Mouse (Mus musculus): ENCODE measurements around the gene Nhsl1. TPM values are rescaled to one million over a fixed set of nuclear protein-coding genes. Genes with fewer than 3 reads are reported as not detected.

The Nhsl1 gene
- polyA plus RNA-seq (2014; fragmentation: Illumina TruSeq; extraction: RNeasy Lipid Tissue Mini Kit (QIAGEN cat#74804); ENCODE audit: low read depth, low replicate concordance) = 1.4 TPM

DNA sequence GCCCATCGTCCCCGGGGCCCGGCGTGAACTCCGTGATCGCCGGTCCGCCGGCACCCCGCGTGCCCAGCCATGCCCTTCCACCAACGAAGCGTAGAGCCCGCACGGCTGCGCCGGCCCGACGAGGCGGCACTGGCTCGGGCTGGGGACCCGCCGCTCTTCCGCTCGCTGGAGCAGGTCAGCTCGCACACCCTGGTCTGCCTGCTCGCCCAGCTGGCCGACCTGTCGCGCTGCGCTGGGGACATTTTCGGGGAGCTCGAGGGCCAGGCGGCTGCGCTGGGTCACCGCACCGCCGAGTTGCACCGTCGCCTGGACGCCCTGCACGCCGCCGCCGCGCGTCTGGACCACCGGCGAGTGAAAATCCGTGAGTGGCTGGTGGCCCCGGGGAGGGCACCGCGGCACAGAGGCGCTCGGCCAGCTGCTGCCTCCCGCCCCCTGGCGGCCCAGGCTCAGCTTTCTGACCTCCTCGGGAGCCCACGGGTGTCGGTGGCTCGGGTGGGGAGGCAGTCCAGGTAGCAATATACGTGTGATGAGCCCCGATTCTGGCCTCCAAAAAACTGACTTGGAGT, at the start of gene Nhsl1:
Gene Nhsl1, plus strand, starts transcription at position 70 of the 566 bp plus-strand sequence.

GRCm38 (mm10) chr10:18545813-18546235, 227.0 kb downstream of the Nhsl1 start, which contains the start of gene Hebp2:
Gene Hebp2 (minus strand): TSS chr10:18546076.

Other genes starting within 250 kb of the Nhsl1 start
- gene Ect2l, start 108.1 kb upstream of the Nhsl1 start, polyA plus RNA-seq (2014; fragmentation: Illumina TruSeq; extraction: RNeasy Lipid Tissue Mini Kit (QIAGEN cat#74804); ENCODE audit: low read depth, low replicate concordance) = not detected
- 8.5 TPM for gene Ccdc28a, start 84.0 kb upstream of the Nhsl1 start, polyA plus RNA-seq (2014; fragmentation: Illumina TruSeq; extraction: RNeasy Lipid Tissue Mini Kit (QIAGEN cat#74804); ENCODE audit: low read depth, low replicate concordance)
- 2.9 TPM for gene Hebp2, start 227.1 kb downstream of the Nhsl1 start, polyA plus RNA-seq (2014; fragmentation: Illumina TruSeq; extraction: RNeasy Lipid Tissue Mini Kit (QIAGEN cat#74804); ENCODE audit: low read depth, low replicate concordance)